In the genomic region with DNA sequence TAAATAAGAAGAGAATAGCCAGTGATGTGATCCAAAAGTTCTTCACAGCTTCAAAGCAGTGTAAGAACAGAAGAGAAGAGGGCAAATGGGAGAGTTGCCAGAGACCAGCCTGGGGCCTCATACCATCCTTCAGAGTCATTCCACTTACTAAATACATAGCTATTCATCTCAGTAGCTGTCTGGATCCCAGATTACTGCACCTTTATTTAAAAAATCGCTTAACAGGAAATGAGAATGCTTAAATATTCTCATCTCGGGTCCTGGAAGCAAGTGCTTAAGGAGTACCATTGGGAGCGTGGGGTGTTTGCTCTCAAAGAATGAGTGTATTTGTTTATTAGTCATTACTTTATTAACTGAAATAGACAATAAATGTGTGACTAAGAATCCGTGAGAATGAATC, we compare ENCODE assay signal across 16 mouse cellular contexts.
"Had no signal": no experiment of that assay in that cellular context is flagged by ENCODE, and none has a peak within 500 bp of the region (broad histone marks: within the 10 kb centered on the region; RNA-seq: fewer than 3 reads in every experiment).

No protein-coding gene starts in this region.

- DNase-seq: kidney, adult 11 months; kidney, adult 9 months; kidney, postnatal 10 days; kidney, postnatal 4 days; liver, embryonic 13.5 days; liver, postnatal 0 days; lung, postnatal 14 days; midbrain, embryonic 14.5 days; right cerebral cortex, postnatal 4 days; spleen, adult 18-20 months; thymus, postnatal 36 days had no signal

- H3K27me3 ChIP-seq: limb, embryonic 15.5 days; liver, embryonic 13.5 days; neural tube, embryonic 12.5 days had no signal

- H3K36me3 ChIP-seq: limb, embryonic 15.5 days; liver, embryonic 13.5 days; midbrain, embryonic 10.5 days; neural tube, embryonic 12.5 days had no signal

- H3K9me3 ChIP-seq: limb, embryonic 15.5 days; liver, embryonic 13.5 days; midbrain, embryonic 10.5 days; neural tube, embryonic 12.5 days had no signal

- H3K4me3 ChIP-seq: layer of hippocampus, adult 2 months; left cerebral cortex, adult 2 months; limb, embryonic 15.5 days; liver, embryonic 13.5 days; midbrain, embryonic 10.5 days; neural tube, embryonic 12.5 days had no signal

- H3K4me1 ChIP-seq: limb, embryonic 15.5 days; liver, embryonic 13.5 days; midbrain, embryonic 10.5 days; neural tube, embryonic 12.5 days had no signal

- ATAC-seq: liver, postnatal 0 days had no signal

- H3K4me2 ChIP-seq: limb, embryonic 15.5 days; liver, embryonic 13.5 days; neural tube, embryonic 12.5 days had no signal

- H3K27ac ChIP-seq: layer of hippocampus, adult 2 months; left cerebral cortex, adult 2 months; limb, embryonic 15.5 days; liver, embryonic 13.5 days; midbrain, embryonic 10.5 days; neural tube, embryonic 12.5 days had no signal

- H3K9ac ChIP-seq: limb, embryonic 15.5 days; liver, embryonic 13.5 days; liver, postnatal 0 days; neural tube, embryonic 12.5 days had no signal
